Mouse (Mus musculus): ENCODE measurements around the gene Dolk. TPM values are rescaled to one million over a fixed set of nuclear protein-coding genes. Genes with fewer than 3 reads are reported as not detected.
A peak's percentile ranks its signal among the peaks of the same experiment; 100 is the strongest.

Dolk gene
- total RNA-seq, 2 experiments from 2014 or later, result 22.3 to 25.2 TPM

GRCm38 (mm10) chr2:30257699-30258460 is 28.3 kb downstream of the Dolk start:
- no peak for DNase-seq (ENCODE audit: extremely low spot score in 1 of 2, low spot score in 2 of 2)
- Histone ChIP-seq H3K27ac (peak overlapping the region; percentile 67), H3K4me3 (no peak overlapping the region)
- TF ChIP-seq CTCF (IDR thresholded peaks at IDR 0.05), result no peak
- intact Hi-C loops (cut with DNase I), result no loop called here

GRCm38 (mm10) chr2:30256616-30257350 is 29.4 kb downstream of the Dolk start:
- intact Hi-C loops (cut with DNase I), result no loop called here
- DNase-seq (ENCODE audit: extremely low spot score in 1 of 2, low spot score in 2 of 2), result no peak
- H3K27ac ChIP-seq, result no peak overlapping the region
- H3K4me3 ChIP-seq, result no peak overlapping the region
- TF ChIP-seq CTCF (IDR thresholded peaks at IDR 0.05), result no peak

DNA sequence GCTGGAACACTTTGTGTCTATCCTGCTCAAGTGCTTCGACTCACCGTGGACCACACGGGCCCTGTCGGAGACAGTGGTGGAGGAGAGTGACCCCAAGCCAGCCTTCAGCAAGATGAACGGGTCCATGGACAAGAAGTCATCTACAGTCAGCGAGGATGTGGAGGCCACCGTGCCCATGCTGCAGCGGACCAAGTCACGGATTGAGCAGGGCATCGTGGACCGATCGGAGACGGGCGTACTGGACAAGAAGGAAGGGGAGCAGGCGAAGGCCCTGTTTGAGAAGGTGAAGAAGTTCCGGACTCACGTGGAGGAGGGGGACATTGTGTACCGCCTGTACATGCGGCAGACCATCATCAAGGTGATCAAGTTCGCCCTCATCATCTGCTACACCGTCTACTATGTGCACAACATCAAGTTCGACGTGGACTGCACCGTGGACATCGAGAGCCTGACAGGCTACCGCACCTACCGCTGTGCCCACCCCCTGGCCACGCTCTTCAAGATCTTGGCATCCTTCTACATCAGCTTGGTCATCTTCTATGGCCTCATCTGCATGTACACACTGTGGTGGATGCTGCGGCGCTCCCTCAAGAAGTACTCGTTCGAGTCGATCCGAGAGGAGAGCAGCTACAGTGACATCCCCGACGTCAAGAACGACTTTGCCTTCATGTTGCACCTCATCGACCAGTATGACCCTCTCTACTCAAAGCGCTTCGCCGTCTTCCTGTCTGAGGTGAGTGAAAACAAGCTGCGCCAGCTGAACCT is 30.3 kb downstream of the Dolk start:
- DNase-seq (ENCODE audit: extremely low spot score in 1 of 2, low spot score in 2 of 2), result no peak
- H3K27ac ChIP-seq, result no peak overlapping the region
- no peak for TF ChIP-seq CTCF (IDR thresholded peaks at IDR 0.05)
- no peak overlapping the region for H3K4me3 ChIP-seq
- intact Hi-C loops (cut with DNase I), result no loop called here

- intact Hi-C loops (cut with DNase I), result no loop called here
- no peak overlapping the region for H3K27ac ChIP-seq
Measured at GRCm38 (mm10) chr2:30253809-30254208, 32.3 kb downstream of the Dolk start.

GRCm38 (mm10) chr2:30252521-30252920 is 33.6 kb downstream of the Dolk start:
- TF ChIP-seq CTCF (IDR thresholded peaks at IDR 0.05), result no peak
- H3K27ac ChIP-seq, result peak overlapping the region; percentile 67; the same call in 1 of the 2 replicates
- DNase-seq (ENCODE audit: extremely low spot score in 1 of 2, low spot score in 2 of 2), result no peak

More at GRCm38 (mm10) chr2:30253809-30254208, 32.3 kb downstream of the Dolk start:
- DNase-seq (ENCODE audit: extremely low spot score in 1 of 2, low spot score in 2 of 2), result no peak
- TF ChIP-seq CTCF (IDR thresholded peaks at IDR 0.05), result no peak
- H3K4me3 ChIP-seq, result no peak overlapping the region

GRCm38 (mm10) chr2:30251417-30252104 is 34.6 kb downstream of the Dolk start:
- no peak for DNase-seq (ENCODE audit: extremely low spot score in 1 of 2, low spot score in 2 of 2)
- no peak overlapping the region for H3K4me3 ChIP-seq
- H3K27ac ChIP-seq, result peak overlapping the region; percentile 67
- no peak for TF ChIP-seq CTCF (IDR thresholded peaks at IDR 0.05)
- intact Hi-C loops (cut with DNase I), result no loop called here

More at GRCm38 (mm10) chr2:30252521-30252920, 33.6 kb downstream of the Dolk start:
- intact Hi-C loops (cut with DNase I), result no loop called here
- no peak overlapping the region for H3K4me3 ChIP-seq

DNA sequence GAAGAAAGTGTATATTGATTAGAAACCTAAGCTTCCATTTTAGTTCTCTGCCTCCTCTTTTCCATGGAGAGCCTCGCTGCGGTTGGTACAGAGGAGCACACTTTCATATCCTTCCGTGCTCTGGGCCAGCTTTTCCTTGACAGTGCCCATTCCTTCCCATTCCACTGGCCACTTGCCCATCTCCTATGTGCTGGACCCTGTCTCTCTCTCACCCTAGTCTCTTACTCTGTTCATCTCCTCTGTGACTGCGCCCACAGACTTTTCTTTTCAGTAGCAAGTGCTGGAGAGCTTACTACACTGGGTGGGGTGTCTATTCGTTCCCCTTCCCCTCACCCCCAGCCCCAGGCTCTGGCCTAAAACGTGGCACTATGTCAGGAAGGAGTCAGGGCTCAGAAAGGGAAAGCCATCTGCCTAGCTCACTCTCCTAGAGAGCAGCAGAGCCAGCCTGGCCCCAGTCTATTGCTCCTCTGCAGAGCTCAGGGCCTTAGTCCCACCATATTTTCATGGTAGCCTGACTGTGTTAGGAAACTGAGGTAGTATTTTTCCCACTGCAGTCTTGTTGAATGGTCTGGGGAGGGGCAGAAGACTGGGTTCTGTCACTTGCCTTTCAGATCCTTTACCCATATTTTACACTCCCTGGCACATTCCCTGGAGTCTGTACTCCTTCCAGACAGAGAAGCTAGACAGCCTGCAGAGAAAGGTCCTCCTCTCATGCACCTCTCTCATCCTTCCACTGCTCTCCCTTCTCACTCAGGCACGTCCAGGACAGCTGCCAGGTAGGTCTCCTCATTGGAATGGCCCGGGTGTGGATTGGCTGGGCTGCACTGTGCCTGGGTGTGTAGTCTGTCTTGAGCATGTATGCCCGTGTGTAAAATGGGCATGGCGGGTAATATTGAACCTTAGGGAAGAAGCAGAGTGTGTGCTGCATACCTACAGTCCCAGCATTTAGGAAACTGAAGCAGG is 35.7 kb downstream of the Dolk start:
- intact Hi-C loops (cut with DNase I), result no loop called here
- Histone ChIP-seq H3K4me3 (no peak overlapping the region), H3K27ac (peak overlapping the region; percentile 19; the same call in 1 of the 2 replicates)
- DNase-seq (ENCODE audit: extremely low spot score in 1 of 2, low spot score in 2 of 2), result no peak
- no peak for TF ChIP-seq CTCF (IDR thresholded peaks at IDR 0.05)

DNA sequence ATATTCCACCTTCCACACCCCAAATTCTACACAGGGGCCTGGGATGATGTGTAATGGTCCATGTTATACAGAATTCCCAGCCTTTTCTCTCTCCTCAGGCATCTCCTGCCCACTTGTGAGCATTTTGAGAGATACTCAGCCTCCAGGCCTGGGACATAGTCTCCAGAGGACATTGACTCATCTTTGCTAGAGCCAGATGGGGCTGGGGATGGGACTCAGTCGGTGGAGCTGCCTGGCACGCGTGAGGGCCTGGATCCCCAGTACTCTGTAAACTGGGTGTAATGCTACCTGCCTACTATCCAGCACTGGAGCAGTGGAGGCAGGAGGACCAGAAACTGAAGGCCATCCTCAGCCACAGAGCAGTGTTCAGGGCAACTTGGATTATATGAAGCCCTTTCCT is 37.0 kb downstream of the Dolk start:
- Histone ChIP-seq H3K4me3 (no peak overlapping the region), H3K27ac (no peak overlapping the region; the same call in 1 of the 2 replicates)
- TF ChIP-seq CTCF (IDR thresholded peaks at IDR 0.05), result no peak
- intact Hi-C loops (cut with DNase I), result no loop called here
- no peak for DNase-seq (ENCODE audit: extremely low spot score in 1 of 2, low spot score in 2 of 2)

- intact Hi-C loops (cut with DNase I), result no loop called here
- DNase-seq (ENCODE audit: extremely low spot score in 1 of 2, low spot score in 2 of 2), result no peak
- no peak for TF ChIP-seq CTCF (IDR thresholded peaks at IDR 0.05)
- Histone ChIP-seq H3K4me3 (no peak overlapping the region), H3K27ac (no peak overlapping the region)
Measured at GRCm38 (mm10) chr2:30247681-30248080, 38.5 kb downstream of the Dolk start.

DNA sequence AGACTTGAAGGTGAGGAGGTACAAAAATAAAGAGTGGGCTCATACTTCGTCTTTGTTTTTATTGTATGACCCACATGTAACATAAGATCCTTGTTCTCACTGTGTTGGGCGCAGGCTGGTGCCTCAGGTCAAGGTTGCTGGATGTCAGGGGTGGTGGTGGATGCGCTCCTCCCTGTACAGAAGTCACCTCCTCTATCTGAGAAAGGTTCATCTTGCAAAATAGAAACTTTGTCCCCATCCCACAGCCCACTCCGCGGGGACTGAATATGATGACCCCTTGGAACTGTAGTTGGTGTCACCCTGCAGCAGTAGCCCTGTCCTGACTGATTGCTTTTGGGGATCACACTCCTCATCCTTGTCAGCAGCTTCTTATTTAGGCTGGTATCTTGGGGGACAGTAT is 39.1 kb downstream of the Dolk start:
- no peak for DNase-seq (ENCODE audit: extremely low spot score in 1 of 2, low spot score in 2 of 2)
- intact Hi-C loops (cut with DNase I), result no loop called here
- no peak for TF ChIP-seq CTCF (IDR thresholded peaks at IDR 0.05)
- Histone ChIP-seq H3K27ac (no peak overlapping the region), H3K4me3 (no peak overlapping the region)
